Mouse (Mus musculus): Measurements from ENCODE around the gene Cit. TPM values are rescaled to one million over a fixed set of nuclear protein-coding genes. Genes with fewer than 3 reads are reported as not detected.

Cit gene
- polyA plus RNA-seq, 1 experiment from 2014 or later: 34.1 TPM

DNA sequence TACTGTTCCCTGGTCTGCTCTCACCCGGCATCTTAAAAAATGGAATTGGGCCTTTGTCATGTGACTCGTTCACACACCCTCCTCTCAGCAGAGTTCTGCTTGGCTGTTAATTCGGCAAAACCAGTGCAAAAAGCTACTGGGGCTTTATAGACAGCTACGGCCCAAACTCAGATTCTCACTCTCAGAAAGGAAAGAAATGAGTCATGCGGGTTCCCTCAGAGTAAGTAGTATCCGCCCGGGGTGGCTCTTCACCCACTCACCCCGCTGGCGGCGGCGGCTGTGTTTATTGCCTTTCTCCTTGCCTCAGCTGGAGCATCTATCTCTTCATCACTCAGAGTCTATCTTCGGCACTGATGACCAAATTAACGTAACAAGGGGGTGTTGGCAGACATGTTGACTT lies 93.9 kb downstream of the Cit start:
- H3K4me1 ChIP-seq (ENCODE audit: control insufficient read depth, low read depth, low read length): peaks cover under 1% of the 10 kb centered on the region
- no peaks in the 10 kb centered on the region for H3K27me3 ChIP-seq (ENCODE audit: control insufficient read depth, insufficient read depth, low read depth, low read length)
- no peak overlapping the region for H3K27ac ChIP-seq (ENCODE audit: low read length)
- no peak overlapping the region for H3K4me3 ChIP-seq (ENCODE audit: low read depth, low read length)
- no peak for ATAC-seq (ENCODE audit: low read depth)
- H3K9ac ChIP-seq (ENCODE audit: low read depth, low read length): no peak overlapping the region
- WGBS (ENCODE audit: insufficient replicate concordance): 87% methylated on average over 13 of the region's 13 CpGs
- H3K36me3 ChIP-seq (ENCODE audit: control insufficient read depth, insufficient read depth): peaks cover 70% of the 10 kb centered on the region
- no peak overlapping the region for H3K4me2 ChIP-seq (ENCODE audit: low read depth, low read length)
- H3K9me3 ChIP-seq (replicated peaks; ENCODE audit: control insufficient read depth, low read length): no peaks in the 10 kb centered on the region

GRCm38 (mm10) chr5:115942389-115942788 lies 97.3 kb downstream of the Cit start:
- Histone ChIP-seq H3K4me1 (ENCODE audit: control insufficient read depth, low read depth, low read length) (peaks cover 31% of the 10 kb centered on the region), H3K9ac (ENCODE audit: low read depth, low read length) (no peak overlapping the region), H3K4me2 (ENCODE audit: low read depth, low read length) (no peak overlapping the region), H3K27me3 (ENCODE audit: control insufficient read depth, insufficient read depth, low read depth, low read length) (no peaks in the 10 kb centered on the region), H3K36me3 (ENCODE audit: control insufficient read depth, insufficient read depth) (peaks cover 70% of the 10 kb centered on the region), H3K27ac (ENCODE audit: low read length) (no peak overlapping the region), H3K4me3 (ENCODE audit: low read depth, low read length) (no peak overlapping the region), H3K9me3 (replicated peaks; ENCODE audit: control insufficient read depth, low read length) (no peaks in the 10 kb centered on the region)
- whole genome bisulfite sequencing (ENCODE audit: insufficient replicate concordance): 87% methylated on average over 3 of the region's 3 CpGs
- ATAC-seq (ENCODE audit: low read depth): no peak

DNA sequence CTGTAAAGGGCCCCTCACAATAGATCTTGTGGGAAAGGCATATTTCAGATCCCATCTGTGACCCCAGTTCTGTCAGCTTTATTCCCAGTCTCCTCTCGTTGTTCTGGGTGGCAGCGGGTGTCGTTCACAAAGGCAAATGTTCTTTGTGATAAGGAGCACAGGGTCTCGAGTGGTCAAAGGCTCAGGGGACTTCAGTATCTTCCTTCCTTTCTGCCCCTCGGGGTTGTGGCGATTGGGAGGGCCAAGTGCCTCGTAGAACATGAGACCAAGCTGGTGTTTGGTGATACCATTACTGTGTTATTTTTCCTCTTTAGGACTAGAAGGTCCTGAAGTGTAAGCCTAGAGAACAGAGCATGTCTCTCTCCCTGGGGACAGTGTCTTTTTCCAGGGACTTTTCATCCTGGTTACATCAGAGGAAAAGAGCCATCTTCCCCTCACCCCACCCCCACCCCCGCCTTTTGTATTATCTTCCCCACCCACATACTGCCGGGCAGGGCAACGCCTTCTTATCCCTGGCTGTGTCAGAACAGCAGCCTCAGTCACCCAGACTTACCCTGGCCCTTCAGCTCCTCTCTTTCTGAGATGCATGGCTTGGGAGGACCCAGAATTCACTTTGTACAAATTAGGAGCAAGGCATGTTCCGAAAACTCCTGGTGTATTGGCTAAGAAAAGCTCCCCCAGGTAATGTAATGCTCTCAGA lies 99.9 kb downstream of the Cit start:
- peak overlapping the region; percentile 90 for H3K27ac ChIP-seq (ENCODE audit: low read length)
- peak overlapping the region; percentile 66 for H3K4me2 ChIP-seq (ENCODE audit: low read depth, low read length)
- H3K36me3 ChIP-seq (ENCODE audit: control insufficient read depth, insufficient read depth): peaks cover 68% of the 10 kb centered on the region
- H3K9me3 ChIP-seq (replicated peaks; ENCODE audit: control insufficient read depth, low read length): no peaks in the 10 kb centered on the region
- no peaks in the 10 kb centered on the region for H3K27me3 ChIP-seq (ENCODE audit: control insufficient read depth, insufficient read depth, low read depth, low read length)
- 31% methylated on average over 11 of the region's 11 CpGs for WGBS (ENCODE audit: insufficient replicate concordance)
- peaks cover 36% of the 10 kb centered on the region for H3K4me1 ChIP-seq (ENCODE audit: control insufficient read depth, low read depth, low read length)
- peak; percentile 88 for ATAC-seq (ENCODE audit: low read depth)
- peak overlapping the region; percentile 63 for H3K4me3 ChIP-seq (ENCODE audit: low read depth, low read length)
- H3K9ac ChIP-seq (ENCODE audit: low read depth, low read length): peak overlapping the region; percentile 60

DNA sequence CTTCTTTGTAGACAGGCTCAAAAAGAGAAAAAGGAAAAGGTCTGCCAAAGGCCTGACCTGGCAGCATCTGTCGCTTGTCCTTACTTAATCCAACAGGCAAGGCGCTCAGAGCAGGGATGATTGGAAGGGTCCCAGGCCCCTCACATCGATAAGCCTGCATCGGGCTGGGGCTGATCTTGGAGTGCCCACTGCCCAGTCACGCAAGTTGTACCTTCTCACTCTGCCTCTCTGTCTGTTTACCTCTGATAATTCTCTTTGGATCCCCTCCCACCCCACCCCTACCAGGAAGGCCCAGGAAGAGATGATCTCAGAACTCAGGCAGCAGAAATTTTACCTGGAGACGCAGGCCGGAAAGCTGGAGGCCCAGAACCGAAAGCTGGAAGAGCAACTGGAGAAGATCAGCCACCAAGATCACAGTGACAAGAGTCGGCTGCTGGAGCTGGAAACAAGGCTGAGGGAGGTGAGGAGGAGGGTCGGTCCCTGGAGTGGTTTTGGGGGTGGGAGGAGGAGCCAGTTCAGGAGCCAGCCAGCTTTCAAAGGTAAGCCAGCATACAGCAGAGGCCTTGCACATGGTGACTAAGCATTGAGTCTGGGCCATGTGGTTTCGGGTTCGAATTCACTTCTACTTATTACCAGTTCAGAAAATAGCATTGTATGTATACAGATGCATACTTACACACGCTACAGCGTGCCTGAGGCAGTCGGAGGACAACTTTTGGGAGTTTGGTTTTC lies 102.7 kb downstream of the Cit start:
- H3K27ac ChIP-seq (ENCODE audit: low read length): peak overlapping the region; percentile 90
- ATAC-seq (ENCODE audit: low read depth): peak; percentile 84
- H3K36me3 ChIP-seq (ENCODE audit: control insufficient read depth, insufficient read depth): peaks cover 78% of the 10 kb centered on the region
- peaks cover 36% of the 10 kb centered on the region for H3K4me1 ChIP-seq (ENCODE audit: control insufficient read depth, low read depth, low read length)
- H3K9ac ChIP-seq (ENCODE audit: low read depth, low read length): peak overlapping the region; percentile 60
- WGBS (ENCODE audit: insufficient replicate concordance): 64% methylated on average over 15 of the region's 15 CpGs
- peak overlapping the region; percentile 66 for H3K4me2 ChIP-seq (ENCODE audit: low read depth, low read length)
- peak overlapping the region; percentile 63 for H3K4me3 ChIP-seq (ENCODE audit: low read depth, low read length)
- H3K27me3 ChIP-seq (ENCODE audit: control insufficient read depth, insufficient read depth, low read depth, low read length): no peaks in the 10 kb centered on the region
- peaks cover 4% of the 10 kb centered on the region for H3K9me3 ChIP-seq (replicated peaks; ENCODE audit: control insufficient read depth, low read length)

DNA sequence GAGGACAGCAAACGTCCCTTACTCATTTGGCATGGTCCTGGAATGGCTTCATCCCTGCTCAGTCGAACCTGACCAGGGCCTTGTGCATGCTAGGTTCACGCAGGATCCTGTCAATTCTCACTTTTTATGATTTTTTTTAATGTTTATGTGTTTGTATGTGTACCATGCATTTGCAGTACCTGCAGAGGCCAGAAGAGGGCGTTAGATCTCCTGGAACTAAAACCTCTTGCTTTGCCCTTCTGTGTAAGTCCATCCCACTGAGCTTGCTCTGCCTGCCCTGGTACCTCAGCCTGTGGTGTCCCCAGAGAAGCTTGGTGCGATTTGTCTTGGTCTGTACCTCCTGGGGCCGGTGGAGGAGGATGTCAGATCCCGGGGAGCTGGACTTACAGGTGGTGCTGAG lies 105.9 kb downstream of the Cit start:
- no peaks in the 10 kb centered on the region for H3K27me3 ChIP-seq (ENCODE audit: control insufficient read depth, insufficient read depth, low read depth, low read length)
- H3K4me3 ChIP-seq (ENCODE audit: low read depth, low read length): no peak overlapping the region
- WGBS (ENCODE audit: insufficient replicate concordance): 79% methylated on average over 7 of the region's 7 CpGs
- no peak overlapping the region for H3K27ac ChIP-seq (ENCODE audit: low read length)
- H3K4me2 ChIP-seq (ENCODE audit: low read depth, low read length): no peak overlapping the region
- peaks cover 19% of the 10 kb centered on the region for H3K4me1 ChIP-seq (ENCODE audit: control insufficient read depth, low read depth, low read length)
- peaks cover 10% of the 10 kb centered on the region for H3K9me3 ChIP-seq (replicated peaks; ENCODE audit: control insufficient read depth, low read length)
- H3K36me3 ChIP-seq (ENCODE audit: control insufficient read depth, insufficient read depth): peaks cover 92% of the 10 kb centered on the region
- H3K9ac ChIP-seq (ENCODE audit: low read depth, low read length): no peak overlapping the region
- no peak for ATAC-seq (ENCODE audit: low read depth)

DNA sequence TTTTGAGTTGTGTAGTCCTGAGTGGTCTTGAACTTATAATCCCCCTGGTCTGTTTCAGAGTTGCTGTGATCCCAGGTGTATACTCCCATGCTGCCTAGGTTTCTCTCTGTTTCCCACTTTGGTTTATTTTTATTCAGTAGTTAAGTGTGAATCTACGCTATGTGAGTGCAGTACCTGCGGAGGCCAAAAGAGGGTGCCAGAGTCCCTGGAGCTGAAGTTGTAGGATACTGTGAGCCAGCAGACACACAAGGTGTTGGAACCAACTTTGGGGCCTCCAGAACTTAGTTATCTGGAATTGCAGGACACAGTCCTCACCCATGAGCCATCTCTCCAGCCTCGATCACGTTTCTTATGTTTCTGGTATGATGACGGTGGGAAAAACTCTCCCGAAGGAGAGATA lies 108.1 kb downstream of the Cit start:
- no peaks in the 10 kb centered on the region for H3K27me3 ChIP-seq (ENCODE audit: control insufficient read depth, insufficient read depth, low read depth, low read length)
- H3K27ac ChIP-seq (ENCODE audit: low read length): no peak overlapping the region
- WGBS (ENCODE audit: insufficient replicate concordance): 94% methylated on average over 6 of the region's 6 CpGs
- ATAC-seq (ENCODE audit: low read depth): no peak
- H3K4me1 ChIP-seq (ENCODE audit: control insufficient read depth, low read depth, low read length): peaks cover 7% of the 10 kb centered on the region
- H3K9me3 ChIP-seq (replicated peaks; ENCODE audit: control insufficient read depth, low read length): peaks cover 15% of the 10 kb centered on the region
- H3K4me3 ChIP-seq (ENCODE audit: low read depth, low read length): no peak overlapping the region
- no peak overlapping the region for H3K9ac ChIP-seq (ENCODE audit: low read depth, low read length)
- H3K4me2 ChIP-seq (ENCODE audit: low read depth, low read length): no peak overlapping the region
- peaks cover 96% of the 10 kb centered on the region for H3K36me3 ChIP-seq (ENCODE audit: control insufficient read depth, insufficient read depth)

- Histone ChIP-seq H3K9me3 (replicated peaks; ENCODE audit: control insufficient read depth, low read length) (peaks cover 15% of the 10 kb centered on the region), H3K36me3 (ENCODE audit: control insufficient read depth, insufficient read depth) (peaks cover 89% of the 10 kb centered on the region), H3K4me1 (ENCODE audit: control insufficient read depth, low read depth, low read length) (peaks cover 13% of the 10 kb centered on the region), H3K27ac (ENCODE audit: low read length) (no peak overlapping the region), H3K27me3 (ENCODE audit: control insufficient read depth, insufficient read depth, low read depth, low read length) (no peaks in the 10 kb centered on the region), H3K9ac (ENCODE audit: low read depth, low read length) (no peak overlapping the region), H3K4me2 (ENCODE audit: low read depth, low read length) (no peak overlapping the region), H3K4me3 (ENCODE audit: low read depth, low read length) (no peak overlapping the region)
- no peak for ATAC-seq (ENCODE audit: low read depth)
- WGBS (ENCODE audit: insufficient replicate concordance): 90% methylated on average over 6 of the region's 6 CpGs
Measured at GRCm38 (mm10) chr5:115954084-115954483, 109.0 kb downstream of the Cit start.

- Histone ChIP-seq H3K27me3 (ENCODE audit: control insufficient read depth, insufficient read depth, low read depth, low read length) (no peaks in the 10 kb centered on the region), H3K4me1 (ENCODE audit: control insufficient read depth, low read depth, low read length) (peaks cover 16% of the 10 kb centered on the region), H3K36me3 (ENCODE audit: control insufficient read depth, insufficient read depth) (peaks cover 87% of the 10 kb centered on the region), H3K27ac (ENCODE audit: low read length) (no peak overlapping the region), H3K4me3 (ENCODE audit: low read depth, low read length) (no peak overlapping the region), H3K9me3 (replicated peaks; ENCODE audit: control insufficient read depth, low read length) (peaks cover 15% of the 10 kb centered on the region), H3K9ac (ENCODE audit: low read depth, low read length) (no peak overlapping the region), H3K4me2 (ENCODE audit: low read depth, low read length) (no peak overlapping the region)
- ATAC-seq (ENCODE audit: low read depth): no peak
- 92% methylated on average over 14 of the region's 14 CpGs for WGBS (ENCODE audit: insufficient replicate concordance)
Measured at GRCm38 (mm10) chr5:115954549-115954948, 109.5 kb downstream of the Cit start.

DNA sequence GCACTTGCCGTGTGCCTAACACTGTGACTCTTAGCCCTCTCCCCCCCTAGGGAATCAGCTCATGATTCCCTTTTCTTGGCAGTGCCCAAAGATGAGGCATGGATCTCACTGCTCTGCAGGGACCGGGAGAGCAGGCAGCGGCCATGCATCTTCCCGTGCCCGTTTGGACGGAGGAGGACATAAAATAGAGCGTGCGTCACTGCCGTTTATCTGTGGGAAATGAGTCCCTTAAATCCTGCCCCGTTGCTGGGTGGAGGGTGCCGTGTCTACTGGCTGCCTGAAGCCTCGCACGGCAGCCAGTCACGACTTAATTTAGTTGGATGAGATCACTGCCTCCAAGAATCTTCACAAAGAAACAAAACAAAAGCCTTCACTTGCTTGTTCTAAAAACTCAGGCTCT lies 110.1 kb downstream of the Cit start:
- WGBS (ENCODE audit: insufficient replicate concordance): 96% methylated on average over 14 of the region's 14 CpGs
- H3K9me3 ChIP-seq (replicated peaks; ENCODE audit: control insufficient read depth, low read length): peaks cover 15% of the 10 kb centered on the region
- H3K36me3 ChIP-seq (ENCODE audit: control insufficient read depth, insufficient read depth): peaks cover 84% of the 10 kb centered on the region

More for the DNA sequence above, 110.1 kb downstream of the Cit start:
- H3K27me3 ChIP-seq (ENCODE audit: control insufficient read depth, insufficient read depth, low read depth, low read length): no peaks in the 10 kb centered on the region
- H3K9ac ChIP-seq (ENCODE audit: low read depth, low read length): no peak overlapping the region
- no peak overlapping the region for H3K4me3 ChIP-seq (ENCODE audit: low read depth, low read length)
- no peak overlapping the region for H3K4me2 ChIP-seq (ENCODE audit: low read depth, low read length)
- H3K27ac ChIP-seq (ENCODE audit: low read length): no peak overlapping the region
- H3K4me1 ChIP-seq (ENCODE audit: control insufficient read depth, low read depth, low read length): peaks cover 16% of the 10 kb centered on the region
- no peak for ATAC-seq (ENCODE audit: low read depth)

Data from liver, embryonic 16.5 days (tissue).